Mouse (Mus musculus) gastrocnemius, adult 18-20 months (tissue): ENCODE data around the gene Rtbdn. TPM values are rescaled to one million over a fixed set of nuclear protein-coding genes. Genes with fewer than 3 reads are reported as not detected.
A peak's percentile ranks its signal among the peaks of the same experiment; 100 is the strongest.

ENCODE experiments used
- DNase-seq: peaks from one replicate; pipeline ENCODE4 v3.0.0; 2021; ENCODE audit warnings: low spot score
- total RNA-seq, 2 experiments: library from RNA; stranded (reverse); gene quantifications; 2 replicates each; pipeline ENCODE4 v1.2.3; 2021

Gene Rtbdn
- total RNA-seq, 2 experiments from 2014 or later: not detected

GRCm38 (mm10) chr8:84921596-84921995, 25.2 kb upstream of the Rtbdn start:
- no peak for DNase-seq

DNA sequence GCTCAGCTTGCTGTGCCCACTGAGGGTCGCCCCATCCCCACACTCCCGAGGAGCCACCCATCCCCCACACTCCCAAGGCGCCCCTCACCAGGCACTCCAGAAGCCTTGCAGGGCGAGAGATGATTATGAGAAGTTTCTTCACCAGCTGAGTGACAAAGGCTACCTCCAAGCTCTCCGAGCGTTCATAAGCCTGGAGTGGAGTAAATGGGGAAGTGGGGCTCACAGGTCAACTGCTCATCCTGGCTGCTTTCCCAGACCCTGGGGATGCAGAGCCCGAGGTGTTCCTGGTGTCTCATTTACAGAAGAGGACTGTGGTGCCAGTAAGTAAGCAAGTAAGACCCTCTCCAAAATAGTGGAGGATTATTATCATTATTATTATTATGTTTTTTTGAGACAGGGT, 21.2 kb upstream of the Rtbdn start:
- no peak for DNase-seq

- no peak for DNase-seq
Measured at GRCm38 (mm10) chr8:84927513-84927912, 19.3 kb upstream of the Rtbdn start.

- DNase-seq: peak; percentile 55
Measured at GRCm38 (mm10) chr8:84928456-84929306, 18.1 kb upstream of the Rtbdn start.

DNA sequence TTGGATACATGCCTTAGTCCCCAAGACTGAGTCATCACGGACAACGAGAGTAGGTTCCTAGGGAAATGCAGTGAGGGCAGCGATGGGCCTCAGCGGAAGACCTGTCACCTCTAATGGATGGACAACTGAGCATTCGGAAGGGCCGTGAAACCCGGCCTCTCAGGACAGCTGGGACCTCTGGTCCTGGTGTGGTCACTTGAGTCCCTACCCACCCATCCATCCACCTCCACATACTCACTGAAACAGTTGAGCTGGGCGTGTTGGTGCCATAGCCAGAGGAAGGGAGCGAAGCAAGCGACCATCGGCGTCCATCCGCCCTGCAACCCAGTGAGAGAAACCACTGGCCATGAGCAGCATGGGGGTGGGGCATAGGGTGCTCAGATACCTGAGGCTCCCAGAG, 16.2 kb upstream of the Rtbdn start:
- no peak for DNase-seq

GRCm38 (mm10) chr8:84933767-84934559, 12.8 kb upstream of the Rtbdn start:
- DNase-seq: no peak

- DNase-seq: no peak
Measured at GRCm38 (mm10) chr8:84934860-84935259, 11.9 kb upstream of the Rtbdn start.

DNA sequence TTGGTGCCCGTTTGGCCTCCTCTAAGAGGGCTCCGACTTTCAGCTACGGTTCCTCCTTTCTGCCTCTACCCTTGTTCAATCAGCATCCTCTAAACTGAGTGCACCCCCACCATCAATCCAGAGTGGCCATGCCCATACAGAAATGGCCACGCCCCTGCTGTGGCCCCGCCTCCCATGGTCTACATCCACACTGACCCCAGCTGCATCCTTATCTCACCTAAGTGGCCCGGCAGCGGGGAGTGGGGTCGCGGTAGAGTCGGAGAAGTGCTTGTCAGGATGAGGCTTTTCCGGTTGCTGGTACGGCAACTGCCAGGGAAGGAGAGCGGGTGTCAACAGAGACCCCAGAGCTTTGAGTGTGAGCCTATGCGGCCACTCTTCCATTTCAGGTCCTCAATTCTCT, 11.3 kb upstream of the Rtbdn start:
- DNase-seq: no peak

- DNase-seq: no peak
Measured at GRCm38 (mm10) chr8:84936041-84936961, 10.5 kb upstream of the Rtbdn start.

- DNase-seq: peak; percentile 22
Measured at GRCm38 (mm10) chr8:84936962-84937546, 9.7 kb upstream of the Rtbdn start, which contains the start of gene Mast1. Mast1 (minus strand) TSS chr8:84937359.

DNA sequence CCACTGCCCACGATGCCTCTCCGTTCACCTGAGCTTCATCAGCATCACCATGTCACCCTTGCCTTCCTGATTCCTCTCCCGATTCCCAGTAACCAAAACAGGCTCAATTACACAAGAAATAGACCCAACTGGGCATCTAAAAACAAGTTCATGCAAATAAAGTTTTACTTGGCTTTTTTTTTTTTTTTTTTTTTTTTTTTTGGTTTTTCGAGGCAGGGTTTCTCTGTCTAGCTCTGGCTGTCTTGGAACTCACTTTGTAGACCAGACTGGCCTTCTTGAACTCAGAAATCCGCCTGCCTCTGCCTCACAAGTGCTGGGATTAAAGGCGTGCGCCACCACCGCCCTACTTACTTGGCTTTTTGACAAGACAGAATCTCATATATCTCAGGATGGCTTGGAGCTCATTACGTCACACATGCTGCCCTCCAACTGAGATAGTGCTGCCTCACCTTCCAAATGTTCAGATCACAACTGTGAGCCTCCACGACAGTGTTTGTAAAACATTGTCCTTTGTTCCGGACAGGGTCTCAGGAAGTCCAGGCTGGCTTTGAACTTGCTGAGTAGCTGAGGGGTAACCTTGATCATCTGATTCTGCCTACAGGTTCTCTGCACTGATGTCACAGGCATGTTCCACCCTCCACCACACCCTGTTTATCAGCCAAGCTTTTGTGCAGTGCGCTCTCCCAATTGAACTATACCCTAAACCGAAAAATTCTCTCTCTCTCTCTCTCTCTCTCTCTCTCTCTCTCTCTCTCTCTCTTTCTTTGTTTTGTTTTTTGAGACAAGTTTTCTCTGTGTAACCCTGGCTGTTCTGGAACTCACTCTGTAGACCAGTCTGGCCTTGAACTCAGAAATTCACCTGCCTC, 8.9 kb upstream of the Rtbdn start:
- DNase-seq: no peak

- no peak for DNase-seq
Measured at GRCm38 (mm10) chr8:84943699-84944098, 3.1 kb upstream of the Rtbdn start.

- no peak for DNase-seq
Measured at GRCm38 (mm10) chr8:84944478-84945160, 2.2 kb upstream of the Rtbdn start.

GRCm38 (mm10) chr8:84945235-84945632, 1.6 kb upstream of the Rtbdn start:
- no peak for DNase-seq

- DNase-seq: no peak
Measured at GRCm38 (mm10) chr8:84945633-84946527, 911 bp upstream of the Rtbdn start.

DNA sequence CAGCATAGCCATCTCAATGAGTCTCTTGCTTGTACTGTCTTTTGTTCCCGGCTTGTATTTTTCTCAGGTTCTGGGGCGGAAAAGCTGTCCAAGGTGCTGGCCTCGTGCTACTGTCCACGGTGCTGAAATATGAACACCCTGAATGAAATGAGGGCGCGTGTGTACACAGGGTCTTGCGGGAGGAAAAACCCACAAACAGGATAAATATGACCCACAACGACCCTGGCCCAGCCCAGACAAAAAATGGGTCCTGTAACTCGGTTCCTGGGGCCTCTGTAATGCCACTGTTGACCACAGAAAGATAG, 402 bp downstream of the Rtbdn start:
- DNase-seq: no peak

DNA sequence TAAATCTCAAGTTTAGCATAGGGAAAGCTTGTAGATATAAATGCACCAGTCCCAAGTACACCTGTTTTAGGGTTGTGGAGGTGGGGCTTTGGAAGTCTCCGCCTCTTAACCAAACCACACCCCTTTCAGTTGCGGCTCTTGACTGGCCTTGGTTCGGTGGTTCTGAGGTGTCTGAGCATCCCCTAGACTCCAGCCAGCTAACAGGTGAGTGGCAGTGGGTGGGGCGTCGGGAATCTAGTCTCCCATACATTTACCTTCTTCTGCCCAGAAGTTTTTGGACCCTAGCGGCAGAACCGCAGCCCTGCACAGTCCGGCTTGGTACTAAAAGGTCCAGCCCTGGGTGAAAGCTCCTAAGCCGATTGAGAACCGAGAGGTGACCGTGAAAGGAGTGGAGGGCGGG, 3.0 kb downstream of the Rtbdn start:
- no peak for DNase-seq

DNA sequence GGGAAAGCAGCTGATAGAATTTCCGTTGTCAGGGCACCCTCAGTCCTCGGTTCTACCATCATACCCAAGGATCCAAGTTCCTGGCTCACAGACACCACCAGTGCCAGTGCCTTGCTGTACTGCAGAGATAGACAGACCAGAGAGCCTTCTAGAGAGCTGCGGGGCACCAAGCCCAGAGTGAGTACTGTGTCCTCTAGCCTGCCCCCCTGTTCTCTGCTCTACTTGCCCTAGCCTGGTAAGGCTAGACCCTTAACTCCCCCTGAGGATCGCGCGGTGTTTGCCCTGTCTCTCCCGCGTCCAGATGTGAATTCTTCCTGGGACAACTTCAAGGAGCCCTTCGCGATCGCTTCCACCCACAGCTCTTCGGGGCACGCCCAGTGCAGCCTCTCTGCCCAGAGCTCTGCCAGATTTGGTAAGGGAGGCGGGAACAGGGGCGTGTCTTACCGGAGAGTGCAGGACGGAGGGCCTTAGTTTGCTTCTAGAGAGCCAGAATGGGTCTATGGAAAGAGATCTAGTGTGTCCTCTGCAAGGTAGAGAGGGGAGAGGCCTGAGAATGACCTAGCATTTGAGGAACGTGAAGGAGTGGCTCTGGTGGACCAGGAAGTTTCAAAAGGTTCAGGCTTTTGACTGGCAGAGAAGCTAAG, 5.9 kb downstream of the Rtbdn start:
- DNase-seq: peak; percentile 47
